Mouse (Mus musculus) brain, embryonic 14.5 days (tissue): ENCODE results near the gene Rab23.

Experiments
- CTCF ChIP-seq: fragments of 200-500 bp; IDR thresholded peaks from 2 replicates; pipeline ENCODE4 v1.5.1; 2012; ENCODE audit warnings: inconsistent platforms, mild to moderate bottlenecking, moderate library complexity, borderline replicate concordance; ENCODE audit not compliant: insufficient read depth, insufficient read length; ENCODE audit errors: extremely low read depth
- POLR2A ChIP-seq: fragments of 200-500 bp; IDR thresholded peaks from 2 replicates; pipeline ENCODE4 v1.6.1; 2012; ENCODE audit warnings: mild to moderate bottlenecking, inconsistent platforms, borderline replicate concordance; ENCODE audit not compliant: poor library complexity, insufficient read depth, insufficient read length, severe bottlenecking; ENCODE audit errors: extremely low read depth

DNA sequence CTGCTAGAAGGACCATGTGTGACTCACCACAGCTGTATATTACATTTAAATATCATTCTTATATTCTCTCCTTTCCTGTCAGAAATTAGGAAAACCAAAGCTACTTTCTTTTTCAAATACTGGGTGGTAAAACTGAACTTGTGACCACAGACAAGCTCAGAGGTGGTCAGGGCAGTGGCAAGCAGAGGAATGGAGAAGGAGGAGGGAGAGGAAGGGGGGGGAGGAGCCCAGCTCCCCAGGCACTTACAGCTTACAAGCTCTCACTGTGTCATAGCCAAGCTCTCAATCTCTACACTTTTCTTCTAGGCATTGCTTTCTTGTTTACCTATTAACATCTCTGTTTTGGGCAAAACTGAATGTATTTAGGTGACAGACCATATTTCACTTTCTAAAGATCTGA is 49.1 kb downstream of the Rab23 start:
- TF ChIP-seq CTCF (no peak), POLR2A (no peak)
